Mouse (Mus musculus): ENCODE measurements around the gene Cib1. TPM values are rescaled to one million over a fixed set of nuclear protein-coding genes. Genes with fewer than 3 reads are reported as not detected.

Gene Cib1
- total RNA-seq (2023) = 38.5 TPM

DNA sequence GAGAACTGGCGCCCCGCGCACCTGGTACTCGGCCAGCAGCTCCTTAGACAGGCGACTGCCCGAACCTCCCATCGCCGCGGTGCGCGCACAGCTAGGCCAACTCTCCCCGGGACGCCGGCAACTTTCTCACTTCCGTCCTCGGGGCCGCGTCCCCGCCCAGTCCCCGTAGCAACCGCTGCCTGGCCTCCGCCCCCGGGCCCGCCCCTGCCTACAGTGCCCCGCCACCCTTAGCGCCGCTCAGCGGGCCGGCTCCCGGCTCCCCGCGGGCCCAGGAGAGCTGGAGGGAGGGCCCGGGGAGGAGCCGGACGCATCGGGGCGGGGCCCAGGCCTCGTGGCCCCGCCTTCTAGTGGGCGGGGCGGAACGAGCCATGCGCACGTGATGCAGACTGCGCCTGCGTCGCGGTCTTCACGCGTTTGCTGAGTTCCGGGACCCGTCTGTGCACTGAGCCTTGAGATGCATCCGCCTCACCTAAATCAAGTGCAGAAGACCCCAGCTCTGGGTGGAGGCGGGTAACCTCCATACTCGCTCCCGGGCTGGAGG is at the start of gene Cib1, which contains the start of gene Gdpgp1:
Gene Cib1 (minus strand): TSS at position 325 of the 541 bp plus-strand sequence.
Gene Gdpgp1 (plus strand): TSS at position 377 of the 541 bp plus-strand sequence.

DNA sequence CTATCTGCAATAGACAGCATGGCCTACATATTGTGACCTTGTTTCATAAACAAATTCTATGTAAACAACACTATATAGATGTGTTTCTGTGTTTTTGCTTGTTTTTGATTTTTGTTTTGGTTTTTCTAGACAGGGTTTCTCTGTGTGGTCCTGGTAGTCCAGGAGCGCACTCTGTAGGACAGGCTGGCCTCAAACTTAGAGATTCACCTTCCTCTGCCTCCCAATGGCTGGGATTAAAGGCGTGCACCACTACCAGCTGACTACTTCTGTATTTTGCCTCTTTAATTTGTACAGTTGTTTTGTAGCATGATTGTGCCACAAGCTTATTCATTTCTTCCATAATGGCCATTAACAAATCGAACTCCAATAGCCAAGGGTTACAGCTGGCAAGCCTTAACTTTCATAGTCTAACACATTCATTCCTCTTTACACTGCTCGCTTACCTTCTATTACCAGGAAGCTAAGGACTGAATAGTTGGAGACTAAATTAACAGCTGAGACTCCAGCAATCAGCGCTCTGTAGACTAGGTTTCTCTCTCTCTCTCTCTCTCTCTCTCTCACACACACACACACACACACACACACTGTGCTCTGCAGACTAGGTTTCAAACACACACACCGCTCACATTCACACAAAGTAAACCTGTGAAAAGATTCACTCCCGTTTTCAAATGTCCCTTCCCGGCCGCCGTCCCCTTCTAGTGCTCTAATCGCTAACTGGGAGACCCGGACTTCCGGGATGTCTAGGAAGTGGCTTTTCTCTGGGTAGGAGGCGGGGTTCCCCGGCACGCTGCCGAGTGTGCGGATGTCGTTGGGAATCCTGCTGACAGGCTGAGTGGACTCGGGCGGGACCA is 36.5 kb upstream of the Cib1 start, which contains the start of gene Vps33b:
Gene Vps33b (plus strand): TSS at position 753 of the 854 bp plus-strand sequence.

DNA sequence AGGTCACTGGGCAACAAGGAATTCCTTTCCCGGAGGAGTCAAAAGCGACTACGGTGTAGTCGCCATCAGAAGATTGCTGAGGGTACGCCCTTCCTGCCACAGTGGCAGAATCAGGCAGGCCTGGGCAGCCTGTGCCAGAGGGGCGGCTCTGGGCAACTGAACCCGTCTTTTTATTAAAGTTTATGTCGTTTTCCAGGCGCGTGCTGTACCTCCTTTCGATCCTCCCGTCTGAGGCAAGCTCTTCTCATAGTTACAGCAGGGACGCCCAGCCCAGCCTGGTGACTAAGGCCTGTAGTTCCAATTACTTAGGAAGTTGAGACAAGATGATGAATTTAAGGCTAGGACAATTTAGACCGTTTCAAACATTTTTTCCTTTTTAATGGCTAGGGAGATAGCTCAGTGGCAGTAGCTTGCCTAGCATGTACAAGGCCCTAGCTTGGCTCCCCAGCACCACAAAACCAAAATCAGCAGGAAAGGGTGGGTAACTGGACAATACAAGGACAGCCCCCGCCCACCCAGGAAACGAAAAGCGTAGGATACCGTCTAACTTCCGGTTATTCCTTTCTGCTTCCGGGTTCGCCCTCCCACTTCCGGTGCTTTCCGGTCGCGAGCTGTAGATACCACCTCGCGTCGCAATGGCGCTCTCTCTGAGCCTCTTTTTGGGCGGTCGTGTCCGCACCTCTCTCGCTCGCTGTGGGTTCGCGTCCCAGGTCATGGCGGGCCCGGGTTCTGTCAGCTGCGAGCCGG is 28.2 kb upstream of the Cib1 start, which contains the start of gene Ngrn:
Gene Ngrn (plus strand): TSS at position 591 of the 747 bp plus-strand sequence.

DNA sequence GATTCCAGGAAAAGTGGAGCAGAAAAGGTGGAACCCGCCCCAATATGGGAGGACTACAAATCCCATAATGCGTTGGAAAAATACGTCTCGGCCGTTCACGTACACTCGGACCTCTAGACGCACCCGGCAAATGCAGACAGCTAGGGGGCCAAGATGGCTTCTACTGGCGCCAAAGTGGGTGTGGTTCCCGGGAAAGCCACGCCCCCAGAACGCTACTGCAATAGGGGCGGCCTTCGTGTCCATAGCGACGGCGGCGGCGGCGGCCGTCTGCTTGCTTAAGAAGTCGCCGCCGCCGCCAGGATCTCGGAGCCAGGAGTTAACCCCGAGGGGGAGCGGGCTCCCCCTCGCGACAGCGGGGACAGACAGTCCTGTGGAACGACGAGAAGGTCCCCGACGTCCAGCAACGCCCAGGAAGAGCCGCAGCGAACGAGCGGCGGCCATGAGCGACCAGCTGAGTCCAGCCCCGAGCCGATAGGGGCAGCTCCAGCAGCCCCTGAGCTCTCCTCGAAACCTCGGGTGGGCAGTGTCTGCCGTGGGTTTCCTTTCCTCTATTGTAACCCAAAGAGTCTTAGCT is 13.6 kb upstream of the Cib1 start, which contains the start of gene Ttll13:
Gene Ttll13 (plus strand): TSS at position 229 of the 574 bp plus-strand sequence.

DNA sequence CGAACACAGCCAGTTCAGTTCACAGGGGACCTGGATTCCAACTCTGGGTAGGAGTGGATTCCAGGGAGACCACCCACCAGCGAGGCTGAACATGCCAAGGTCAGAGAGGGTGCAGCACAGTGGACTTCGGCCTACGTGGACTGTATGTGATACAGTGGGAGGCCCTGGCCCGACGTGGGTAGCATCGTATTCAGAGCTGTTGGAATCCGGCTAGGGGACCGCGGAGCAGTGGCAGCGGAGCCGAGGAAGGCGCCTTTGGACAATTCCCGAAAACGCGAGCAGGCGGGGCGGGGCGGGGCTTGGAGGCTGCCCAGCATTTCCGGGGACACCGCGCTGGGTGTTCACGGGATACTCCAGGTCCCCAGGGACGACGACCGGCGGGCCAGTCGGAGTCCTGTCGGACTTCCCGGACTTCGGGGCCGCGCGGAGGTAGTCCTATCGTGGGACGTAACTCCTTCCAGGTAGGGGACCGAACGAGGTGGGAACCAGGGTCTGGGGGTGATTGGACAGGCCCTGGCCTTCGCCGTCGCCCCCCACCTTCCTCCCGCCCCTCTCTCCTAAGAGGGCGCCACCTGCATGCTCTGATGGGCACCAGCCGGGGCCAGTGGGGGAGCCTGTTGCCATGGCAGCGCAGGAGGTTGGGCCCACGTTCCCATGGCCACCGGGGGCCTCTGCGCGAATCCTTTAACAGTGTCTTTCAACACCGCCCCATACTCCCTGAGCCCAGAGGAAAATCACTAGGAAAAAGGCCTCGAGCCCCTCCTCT is 45.9 kb downstream of the Cib1 start, which contains the start of gene Sema4b:
Gene Sema4b (plus strand): TSS at position 311 of the 766 bp plus-strand sequence.

Other genes starting within 250 kb of the Cib1 start
- gene Zfp710, start 208.0 kb downstream of the Cib1 start, total RNA-seq (2023) = 38.0 TPM
- gene Idh2, start 117.4 kb downstream of the Cib1 start, total RNA-seq (2023) = 39.0 TPM
- gene Sema4b, start 46.0 kb downstream of the Cib1 start, total RNA-seq (2023) = 49.6 TPM
- gene Gdpgp1, start 52 bp upstream of the Cib1 start, total RNA-seq (2023) = 5.6 TPM
- gene Ttll13, start 13.6 kb upstream of the Cib1 start, total RNA-seq (2023) = 0.92 TPM
- 20.0 TPM for gene Ngrn, start 28.4 kb upstream of the Cib1 start, total RNA-seq (2023)
- gene Vps33b, start 36.8 kb upstream of the Cib1 start, total RNA-seq (2023) = 34.5 TPM
- 4.0 TPM for gene Prc1, start 61.6 kb upstream of the Cib1 start, total RNA-seq (2023)
- gene Rccd1, start 91.6 kb upstream of the Cib1 start, total RNA-seq (2023) = 26.3 TPM
- 162 TPM for gene Unc45a, start 108.2 kb upstream of the Cib1 start, total RNA-seq (2023)
- 12.5 TPM for gene Hddc3, start 110.3 kb upstream of the Cib1 start, total RNA-seq (2023)
- 110 TPM for gene Man2a2, start 138.6 kb upstream of the Cib1 start, total RNA-seq (2023)
- 12.8 TPM for gene Fes, start 155.1 kb upstream of the Cib1 start, total RNA-seq (2023)
- gene Furin, start 172.6 kb upstream of the Cib1 start, total RNA-seq (2023) = 73.6 TPM

Data from CD4-positive naive resting alpha-beta T cell, adult 57 days (primary cell).